Mouse (Mus musculus) embryonic fibroblast, embryonic 13.5 days (primary cell): ENCODE measurements around the gene Vmn1r30.

Experiments used
- CTCF ChIP-seq: IDR thresholded peaks from 2 replicates; pipeline ENCODE4 v1.5.1; 2011; ENCODE audit warnings: mild to moderate bottlenecking, control low read depth, low read length, moderate library complexity, borderline replicate concordance; ENCODE audit not compliant: insufficient read depth
- POLR2A ChIP-seq: IDR thresholded peaks from 2 replicates; pipeline ENCODE4 v1.6.1; 2011; ENCODE audit warnings: low read depth, mild to moderate bottlenecking, control low read depth, low read length, moderate library complexity

GRCm38 (mm10) chr6:58475230-58475629 is 32.0 kb upstream of the Vmn1r30 start, which contains the start of gene Vmn1r31:
- no peak for TF ChIP-seq CTCF
- TF ChIP-seq POLR2A, result no peak
